Mouse (Mus musculus): ENCODE results near the gene Chmp4b. TPM values are rescaled to one million over a fixed set of nuclear protein-coding genes. Genes with fewer than 3 reads are reported as not detected.

Chmp4b gene
- total and polyA plus RNA-seq, 3 experiments: 118 to 196 TPM; not detected in 1

GRCm38 (mm10) chr2:154689391-154689790, 37.9 kb downstream of the Chmp4b start:
- H3K4me1 ChIP-seq (ENCODE audit: control insufficient read depth in 1 of 2, insufficient read depth in 2 of 2, low read length in 2 of 2): no peaks in the 10 kb centered on the region
- H3K27me3 ChIP-seq (ENCODE audit: control insufficient read depth in 1 of 2, insufficient read depth in 2 of 2, low read length in 2 of 2): no peaks in the 10 kb centered on the region
- TF ChIP-seq GATA1 (IDR thresholded peaks at IDR 0.05; ENCODE audit: low read depth, low read length): no peak
- TF ChIP-seq MYC (IDR thresholded peaks at IDR 0.05; ENCODE audit: low read depth, low read length): no peak
- no peak for TF ChIP-seq SIN3A (IDR thresholded peaks at IDR 0.05; ENCODE audit: low read length)
- no peak for TF ChIP-seq POLR2AphosphoS5 (IDR thresholded peaks at IDR 0.05; ENCODE audit: borderline replicate concordance, low read depth, low read length)
- no peak for TF ChIP-seq NRF1 (IDR thresholded peaks at IDR 0.05; ENCODE audit: insufficient read depth, low read depth, low read length, poor library complexity, severe bottlenecking)
- TF ChIP-seq RCOR1 (IDR thresholded peaks at IDR 0.05; ENCODE audit: low read depth, low read length): no peak
- TF ChIP-seq ZC3H11A (IDR thresholded peaks at IDR 0.05; ENCODE audit: low read depth, low read length): no peak
- no peak for TF ChIP-seq CHD2 (IDR thresholded peaks at IDR 0.05; ENCODE audit: low read length)
- no peak for TF ChIP-seq SMC3 (IDR thresholded peaks at IDR 0.05; ENCODE audit: low read depth, low read length)
- no peak for TF ChIP-seq TAL1 (IDR thresholded peaks at IDR 0.05; ENCODE audit: low read length)
- no peak for TF ChIP-seq BHLHE40 (IDR thresholded peaks at IDR 0.05; ENCODE audit: borderline replicate concordance, low read depth, low read length)
- H3K27ac ChIP-seq (ENCODE audit: control insufficient read depth, low read depth, low read length): no peak overlapping the region
- peaks cover 7% of the 10 kb centered on the region for H3K79me2 ChIP-seq (ENCODE audit: control insufficient read depth, insufficient read depth, low read length, poor library complexity)
- no peak overlapping the region for H3K9ac ChIP-seq (ENCODE audit: control insufficient read depth, low read depth, low read length, poor library complexity, severe bottlenecking)
- no peaks in the 10 kb centered on the region for H3K9me3 ChIP-seq (replicated peaks; ENCODE audit: insufficient read depth, low read length)
- H3K4me3 ChIP-seq (ENCODE audit: control insufficient read depth in 1 of 2, insufficient read depth in 1 of 2, low read depth in 2 of 2, low read length in 2 of 2): no peak overlapping the region
- DNase-seq (ENCODE audit: low read depth, low spot score): no peak
- H3K36me3 ChIP-seq (ENCODE audit: control insufficient read depth in 1 of 2, insufficient read depth in 2 of 2, low read length in 2 of 2): peaks cover 0 to 6% of the 10 kb centered on the region in 2 experiments; a peak in 2 of 4 replicates

GRCm38 (mm10) chr2:154690959-154691358, 39.5 kb downstream of the Chmp4b start:
- no peaks in the 10 kb centered on the region for H3K9me3 ChIP-seq (replicated peaks; ENCODE audit: insufficient read depth, low read length)
- TF ChIP-seq E2F4 (IDR thresholded peaks at IDR 0.05; ENCODE audit: borderline replicate concordance, low read depth, low read length) (no peak), NRF1 (IDR thresholded peaks at IDR 0.05; ENCODE audit: insufficient read depth, low read depth, low read length, poor library complexity, severe bottlenecking) (no peak), TBP (IDR thresholded peaks at IDR 0.05; ENCODE audit: low read depth, low read length) (no peak), MAZ (IDR thresholded peaks at IDR 0.05; ENCODE audit: low read depth, low read length) (no peak), MEF2A (IDR thresholded peaks at IDR 0.05; ENCODE audit: extremely low read depth, insufficient replicate concordance, low read depth, low read length, poor library complexity, severe bottlenecking) (no peak), JUND (IDR thresholded peaks at IDR 0.05; ENCODE audit: low read depth, low read length) (no peak), TAL1 (IDR thresholded peaks at IDR 0.05; ENCODE audit: low read length) (no peak), GATA1 (IDR thresholded peaks at IDR 0.05; ENCODE audit: low read depth, low read length) (no peak), CHD1 (IDR thresholded peaks at IDR 0.05; ENCODE audit: low read depth, low read length) (no peak), CTCF (IDR thresholded peaks at IDR 0.05 in 2 of 3, conservative IDR thresholded peaks at IDR 0.05 in 1 of 3; ENCODE audit: control insufficient read depth in 1 of 3, insufficient read depth in 1 of 3, low read depth in 2 of 3, low read length in 3 of 3, poor library complexity in 1 of 3, severe bottlenecking in 1 of 3) (no peak)
- H3K36me3 ChIP-seq (ENCODE audit: control insufficient read depth in 1 of 2, insufficient read depth in 2 of 2, low read length in 2 of 2): peaks cover 0 to 8% of the 10 kb centered on the region in 2 experiments; a peak in 2 of 4 replicates

More at GRCm38 (mm10) chr2:154690959-154691358, 39.5 kb downstream of the Chmp4b start:
- no peak overlapping the region for H3K9ac ChIP-seq (ENCODE audit: control insufficient read depth, low read depth, low read length, poor library complexity, severe bottlenecking)
- no peaks in the 10 kb centered on the region for H3K27me3 ChIP-seq (ENCODE audit: control insufficient read depth in 1 of 2, insufficient read depth in 2 of 2, low read length in 2 of 2)
- peaks cover 6% of the 10 kb centered on the region for H3K79me2 ChIP-seq (ENCODE audit: control insufficient read depth, insufficient read depth, low read length, poor library complexity)
- no peak overlapping the region for H3K27ac ChIP-seq (ENCODE audit: control insufficient read depth, low read depth, low read length)
- no peaks in the 10 kb centered on the region for H3K4me1 ChIP-seq (ENCODE audit: control insufficient read depth in 1 of 2, insufficient read depth in 2 of 2, low read length in 2 of 2)
- no peak overlapping the region for H3K4me3 ChIP-seq (ENCODE audit: control insufficient read depth in 1 of 2, insufficient read depth in 1 of 2, low read depth in 2 of 2, low read length in 2 of 2)
- DNase-seq (ENCODE audit: low read depth, low spot score): no peak
